Mouse (Mus musculus) spleen, postnatal 0 days (tissue): ENCODE results near the gene Gcgr. TPM values are rescaled to one million over a fixed set of nuclear protein-coding genes. Genes with fewer than 3 reads are reported as not detected.

Experiments used
- polyA plus RNA-seq: library from polyadenylated mRNA; unstranded; fragments of >200 nt; fragmentation: Nextera tagmentation; extraction: Ambion mirVana; gene quantifications from 2 replicates; pipeline ENCODE4 v1.2.1, GENCODE M21; 2015

Gene Gcgr
- 0.13 TPM in 1 of 2 replicates, not detected in the other for polyA plus RNA-seq

DNA sequence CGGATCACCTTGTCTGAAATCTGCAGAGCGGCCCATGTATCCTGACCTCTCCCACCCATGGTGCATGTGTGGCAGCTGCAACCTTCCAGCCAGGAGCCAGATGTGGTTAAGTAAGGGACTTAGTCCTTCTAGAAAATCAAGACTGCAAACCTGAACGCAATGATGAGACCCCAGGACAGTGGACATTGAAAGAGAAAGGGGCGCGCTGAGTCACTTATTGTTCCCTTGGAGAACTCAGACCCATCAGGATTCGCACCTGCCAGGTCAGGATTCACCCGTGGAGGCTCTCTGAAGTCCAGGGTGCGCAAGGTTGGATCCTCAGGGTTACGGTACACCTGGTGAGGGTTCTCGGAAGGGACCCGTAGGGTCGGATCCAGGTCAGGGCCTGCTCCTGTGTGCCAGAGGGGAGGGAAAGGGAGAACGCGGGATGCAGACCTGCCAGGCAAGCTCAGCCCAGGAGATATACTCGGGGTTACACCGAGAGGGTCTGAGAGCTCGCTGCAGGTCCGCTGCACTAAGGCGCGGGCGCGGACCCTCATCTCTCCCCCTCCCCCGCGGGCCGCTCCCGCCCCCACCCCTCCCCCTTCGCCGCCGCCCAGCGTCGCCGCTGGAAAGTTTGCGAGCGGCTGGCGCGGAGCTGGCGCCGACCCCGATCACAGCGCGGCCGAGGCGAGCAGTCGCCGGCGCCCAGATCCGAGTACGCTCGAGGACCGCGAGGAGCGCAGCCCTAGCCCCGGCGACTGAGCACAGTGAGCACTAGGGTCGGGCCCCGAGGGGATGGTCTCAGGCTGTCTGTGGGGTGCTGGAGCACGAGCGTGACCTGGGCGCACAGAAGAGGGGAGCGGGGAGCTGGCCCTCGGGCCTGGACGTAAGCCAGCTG lies at the start of gene Gcgr:
Gene Gcgr (plus strand): TSS at position 615 of the 880 bp plus-strand sequence.

GRCm38 (mm10) chr11:120484265-120484981 lies 46.1 kb upstream of the Gcgr start, which contains the start of gene Mrpl12:
TSS of gene Mrpl12 (plus strand) at chr11:120484613.

DNA sequence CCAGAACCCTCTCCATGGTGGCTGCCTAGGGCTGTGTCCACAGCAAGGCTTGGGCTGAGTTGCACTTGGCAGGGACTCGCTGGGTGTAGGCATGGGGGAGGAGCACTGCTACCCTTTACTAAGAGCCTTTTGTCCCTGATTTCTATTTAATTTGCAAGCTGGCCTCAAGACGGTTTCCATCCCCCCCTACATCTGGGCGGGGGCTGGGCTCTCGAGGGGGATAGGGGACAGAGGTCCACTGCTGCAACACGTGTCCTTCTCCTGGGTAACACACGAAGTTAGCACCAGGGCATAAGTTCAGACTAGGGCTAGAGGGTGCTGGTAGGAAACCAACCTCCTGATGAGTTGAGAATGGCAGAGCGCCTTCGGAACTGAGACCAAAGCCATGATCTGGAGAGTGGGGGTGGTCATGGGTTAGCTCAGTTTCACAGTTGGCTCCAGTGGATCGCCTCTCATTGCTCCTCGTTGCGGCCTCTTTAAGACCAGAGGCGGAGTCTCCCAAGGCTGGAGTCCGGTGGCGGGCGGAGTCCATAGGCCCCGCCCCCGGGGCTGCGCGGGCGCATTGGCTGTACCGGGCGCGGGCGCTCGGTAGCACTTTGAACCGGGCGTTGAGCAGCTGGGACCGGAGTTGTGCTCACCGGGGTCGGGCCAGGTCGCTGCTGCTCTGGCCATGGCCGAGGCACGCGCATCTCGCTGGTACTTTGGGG lies 39.0 kb upstream of the Gcgr start, which contains the start of gene Slc25a10:
Gene Slc25a10 (plus strand): TSS at position 524 of the 707 bp plus-strand sequence.

DNA sequence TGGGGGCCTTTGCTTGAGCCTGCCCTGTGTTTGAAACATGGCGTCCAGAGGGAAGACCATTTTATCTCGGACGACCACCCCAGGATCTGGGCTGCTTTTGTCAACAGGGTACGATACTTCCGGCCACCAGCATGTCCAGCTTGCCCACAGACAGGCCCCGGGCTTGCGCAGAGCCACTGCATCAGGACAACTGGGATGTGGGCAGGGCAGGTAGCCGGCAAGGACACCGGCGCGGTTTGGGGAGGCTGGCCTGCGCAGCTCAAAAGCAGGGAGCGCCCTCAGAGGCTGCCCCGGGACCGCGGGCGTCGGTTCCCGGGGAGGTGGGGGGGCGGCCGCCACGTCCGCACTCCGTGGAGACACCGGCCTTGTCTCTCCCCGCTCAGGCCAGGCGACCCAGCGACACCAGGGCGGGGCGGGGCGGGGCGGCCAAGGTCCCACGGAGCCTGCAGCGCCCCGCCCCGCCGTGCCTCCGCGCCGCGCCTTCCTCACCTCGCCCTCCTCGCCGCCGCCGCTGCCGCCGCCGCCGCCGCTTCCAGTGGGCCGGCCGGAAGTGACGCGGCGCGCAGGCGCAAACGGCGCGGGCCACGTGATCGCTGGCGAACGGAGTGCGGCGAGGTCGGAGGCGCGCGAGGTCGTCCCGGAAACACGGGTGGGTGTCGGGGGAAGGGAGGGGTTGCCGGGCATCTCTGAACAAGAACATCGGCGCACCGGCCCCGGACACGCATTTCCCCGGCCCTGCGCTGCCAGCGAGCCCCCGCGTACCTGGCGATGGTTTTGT lies 18.9 kb downstream of the Gcgr start, which contains the start of gene Mcrip1:
Gene Mcrip1 (minus strand): TSS at position 560 of the 778 bp plus-strand sequence.

GRCm38 (mm10) chr11:120550810-120551440 lies 20.4 kb downstream of the Gcgr start, which contains the start of gene Ppp1r27:
TSS of gene Ppp1r27 (minus strand) at chr11:120551132.

GRCm38 (mm10) chr11:120572752-120573584 lies 42.5 kb downstream of the Gcgr start, which contains the start of gene P4hb:
TSS of gene P4hb (minus strand) at chr11:120573253.

GRCm38 (mm10) chr11:120581490-120582267 lies 51.2 kb downstream of the Gcgr start, which contains the start of gene Arhgdia:
TSS of gene Arhgdia (minus strand) at chr11:120581624.

Other genes with a start within 250 kb of the Gcgr start
- gene Actg1, start 182.2 kb upstream of the Gcgr start, polyA plus RNA-seq: 706 and 868 TPM in 2 replicates
- gene Fscn2, start 169.2 kb upstream of the Gcgr start, polyA plus RNA-seq: 0.29 and 0.52 TPM in 2 replicates
- 11.0 and 12.8 TPM in 2 replicates for gene Faap100, start 151.9 kb upstream of the Gcgr start, polyA plus RNA-seq
- 19.0 and 19.5 TPM in 2 replicates for gene Nploc4, start 93.0 kb upstream of the Gcgr start, polyA plus RNA-seq
- gene Tspan10, start 88.1 kb upstream of the Gcgr start, polyA plus RNA-seq: 0.07 TPM in 1 of 2 replicates, not detected in the other
- gene Pde6g, start 77.2 kb upstream of the Gcgr start, polyA plus RNA-seq: 0.12 and 0.16 TPM in 2 replicates
- 11.2 and 15.7 TPM in 2 replicates for gene Oxld1, start 72.6 kb upstream of the Gcgr start, polyA plus RNA-seq
- gene Ccdc137, start 72.6 kb upstream of the Gcgr start, polyA plus RNA-seq: 24.2 and 24.8 TPM in 2 replicates
- gene Arl16, start 63.1 kb upstream of the Gcgr start, polyA plus RNA-seq: 22.7 TPM in 2 replicates
- 99.2 and 107 TPM in 2 replicates for gene Mrpl12, start 46.1 kb upstream of the Gcgr start, polyA plus RNA-seq
- 16.9 and 18.6 TPM in 2 replicates for gene Slc25a10, start 38.9 kb upstream of the Gcgr start, polyA plus RNA-seq
- 76.2 and 89.7 TPM in 2 replicates for gene Mcrip1, start 19.0 kb downstream of the Gcgr start, polyA plus RNA-seq
- gene Ppp1r27, start 20.4 kb downstream of the Gcgr start, polyA plus RNA-seq: not detected in 2 replicates
- gene P4hb, start 42.6 kb downstream of the Gcgr start, polyA plus RNA-seq: 206 and 241 TPM in 2 replicates
- 234 and 266 TPM in 2 replicates for gene Arhgdia, start 50.9 kb downstream of the Gcgr start, polyA plus RNA-seq
- gene Alyref, start 67.7 kb downstream of the Gcgr start, polyA plus RNA-seq: 381 and 432 TPM in 2 replicates
- 120 and 128 TPM in 2 replicates for gene Anapc11, start 67.7 kb downstream of the Gcgr start, polyA plus RNA-seq
- 2.7 and 5.2 TPM in 2 replicates for gene Npb, start 77.8 kb downstream of the Gcgr start, polyA plus RNA-seq
- gene Pcyt2, start 87.2 kb downstream of the Gcgr start, polyA plus RNA-seq: 48.5 and 54.1 TPM in 2 replicates
- 49.4 and 54.1 TPM in 2 replicates for gene Sirt7, start 94.5 kb downstream of the Gcgr start, polyA plus RNA-seq
- 40.0 and 41.2 TPM in 2 replicates for gene Mafg, start 102.9 kb downstream of the Gcgr start, polyA plus RNA-seq
- 3.5 and 5.2 TPM in 2 replicates for gene Pycr1, start 113.1 kb downstream of the Gcgr start, polyA plus RNA-seq
- 0.23 and 0.29 TPM in 2 replicates for gene Myadml2, start 117.5 kb downstream of the Gcgr start, polyA plus RNA-seq
- not detected in 2 replicates for gene Notum, start 130.5 kb downstream of the Gcgr start, polyA plus RNA-seq
- gene Aspscr1, start 142.3 kb downstream of the Gcgr start, polyA plus RNA-seq: 60.0 and 64.9 TPM in 2 replicates
- 143 and 147 TPM in 2 replicates for gene Cenpx, start 183.0 kb downstream of the Gcgr start, polyA plus RNA-seq
- gene Lrrc45, start 183.2 kb downstream of the Gcgr start, polyA plus RNA-seq: 12.3 and 13.8 TPM in 2 replicates
- gene Rac3, start 190.8 kb downstream of the Gcgr start, polyA plus RNA-seq: 3.1 and 3.6 TPM in 2 replicates
- gene Dcxr, start 196.6 kb downstream of the Gcgr start, polyA plus RNA-seq: 9.0 and 14.8 TPM in 2 replicates
- gene Cbr2, start 201.4 kb downstream of the Gcgr start, polyA plus RNA-seq: 1.2 and 3.8 TPM in 2 replicates
- 3.8 and 5.0 TPM in 2 replicates for gene Hmga1b, start 232.1 kb downstream of the Gcgr start, polyA plus RNA-seq